Mouse (Mus musculus) midbrain, embryonic 12.5 days (tissue): ENCODE results near the gene Fgfr2. TPM values are rescaled to one million over a fixed set of nuclear protein-coding genes. Genes with fewer than 3 reads are reported as not detected.

Experiments
- ATAC-seq: fragments of 200-750 bp; cut with Nextera tagmentation; 2 replicates; pipeline ENCODE4 v1.8.0; 2017; ENCODE audit warnings: low read depth, moderate TSS enrichment, moderate library complexity; ENCODE audit not compliant: low FRiP score
- H3K27ac ChIP-seq: fragments of 300-500 bp; sonication (generic); replicated peaks from 2 replicates; pipeline ENCODE4 v1.5.1; 2016; ENCODE audit warnings: mild to moderate bottlenecking
- H3K27me3 ChIP-seq: fragments of 300-500 bp; sonication (generic); 2 replicates; pipeline ENCODE4 v1.6.1; 2016; ENCODE audit warnings: mild to moderate bottlenecking
- H3K36me3 ChIP-seq: fragments of 300-500 bp; sonication (generic); 2 replicates; pipeline ENCODE4 v1.6.1; 2016
- H3K4me1 ChIP-seq: fragments of 300-500 bp; sonication (generic); 2 replicates; pipeline ENCODE4 v1.6.1; 2016
- H3K4me2 ChIP-seq: fragments of 300-500 bp; sonication (generic); replicated peaks from 2 replicates; pipeline ENCODE4 v1.6.1; 2016; ENCODE audit warnings: mild to moderate bottlenecking, moderate library complexity
- H3K4me3 ChIP-seq: fragments of 300-500 bp; sonication (generic); 2 replicates; pipeline ENCODE4 v1.5.1; 2016; ENCODE audit warnings: mild to moderate bottlenecking
- H3K9ac ChIP-seq: fragments of 300-500 bp; sonication (generic); replicated peaks from 2 replicates; pipeline ENCODE4 v1.6.1; 2016; ENCODE audit warnings: mild to moderate bottlenecking, moderate library complexity
- H3K9me3 ChIP-seq: fragments of 300-500 bp; sonication (generic); 2 replicates; pipeline ENCODE4 v1.6.1; 2016; ENCODE audit warnings: mild to moderate bottlenecking
- WGBS: fragments of 180-500 bp; shearing (Covaris S2); methylation state at CpG from one replicate; pipeline ENCODE4 v1.1.7; 2016; 5-methylcytosine and 5-hydroxymethylcytosine counted together
- polyA plus RNA-seq: library from polyadenylated mRNA; unstranded; fragments of >200 nt; fragmentation: Nextera tagmentation; extraction: Ambion mirVana; gene quantifications from 2 replicates; pipeline ENCODE4 v1.2.1, GENCODE M21; 2016

Gene Fgfr2
- polyA plus RNA-seq, 1 experiment from 2014 or later: 96.5 TPM

- peak overlapping the region; percentile 36 for H3K4me2 ChIP-seq
- 0 out of 2 replicates have a peak overlapping the region, but pooled peaks have one; percentile 4 for H3K9ac ChIP-seq
- H3K4me1 ChIP-seq: peaks cover 16% of the 10 kb centered on the region
- H3K27ac ChIP-seq: peak overlapping the region; percentile 57
- H3K4me3 ChIP-seq: no peak overlapping the region
- no peaks in the 10 kb centered on the region for H3K9me3 ChIP-seq
- peaks cover 88% of the 10 kb centered on the region for H3K27me3 ChIP-seq
- WGBS: 5% methylated on average over 12 of the region's 12 CpGs
- ATAC-seq: peak; percentile 96
- H3K36me3 ChIP-seq: no peaks in the 10 kb centered on the region
Observed at GRCm38 (mm10) chr7:131597779-131598482, 1525.2 kb downstream of the Fgfr2 start.

- WGBS: 88% methylated on average over 5 of the region's 5 CpGs
- Histone ChIP-seq H3K4me3 (no peak overlapping the region), H3K36me3 (no peaks in the 10 kb centered on the region), H3K27ac (no peak overlapping the region), H3K4me2 (no peak overlapping the region), H3K9ac (no peak overlapping the region), H3K9me3 (no peaks in the 10 kb centered on the region), H3K27me3 (peaks cover 22% of the 10 kb centered on the region), H3K4me1 (no peaks in the 10 kb centered on the region)
- ATAC-seq: no peak
Observed at GRCm38 (mm10) chr7:131585551-131585950, 1537.6 kb downstream of the Fgfr2 start.

GRCm38 (mm10) chr7:131582178-131582577 lies 1541.0 kb downstream of the Fgfr2 start:
- H3K4me2 ChIP-seq: no peak overlapping the region
- WGBS: 68% methylated on average over 9 of the region's 9 CpGs
- no peak for ATAC-seq
- H3K9me3 ChIP-seq: no peaks in the 10 kb centered on the region
- peaks cover 13% of the 10 kb centered on the region for H3K27me3 ChIP-seq
- H3K4me1 ChIP-seq: no peaks in the 10 kb centered on the region
- H3K9ac ChIP-seq: no peak overlapping the region
- no peak overlapping the region for H3K4me3 ChIP-seq
- no peaks in the 10 kb centered on the region for H3K36me3 ChIP-seq
- no peak overlapping the region for H3K27ac ChIP-seq

GRCm38 (mm10) chr7:131575246-131575645 lies 1547.9 kb downstream of the Fgfr2 start:
- Histone ChIP-seq H3K4me3 (no peak overlapping the region), H3K27me3 (no peaks in the 10 kb centered on the region), H3K9ac (no peak overlapping the region), H3K27ac (no peak overlapping the region), H3K4me2 (no peak overlapping the region), H3K9me3 (no peaks in the 10 kb centered on the region), H3K4me1 (no peaks in the 10 kb centered on the region), H3K36me3 (peaks cover 38% of the 10 kb centered on the region)
- WGBS: 79% methylated on average over 6 of the region's 6 CpGs
- ATAC-seq: no peak

- peaks cover 36% of the 10 kb centered on the region for H3K27me3 ChIP-seq
- H3K4me3 ChIP-seq: peak overlapping the region; percentile 80
- peaks cover 28% of the 10 kb centered on the region for H3K36me3 ChIP-seq
- peaks cover 29% of the 10 kb centered on the region for H3K4me1 ChIP-seq
- H3K9me3 ChIP-seq: no peaks in the 10 kb centered on the region
- H3K4me2 ChIP-seq: peak overlapping the region; percentile 76
- peak overlapping the region; percentile 80 for H3K9ac ChIP-seq
- H3K27ac ChIP-seq: peak overlapping the region; percentile 90
- peak; percentile 59 for ATAC-seq
- whole genome bisulfite sequencing: under 1% methylated on average over 14 of the region's 14 CpGs
Observed at GRCm38 (mm10) chr7:131560697-131561042, 1562.5 kb downstream of the Fgfr2 start.

- under 1% methylated on average over 45 of the region's 51 CpGs for WGBS
- Histone ChIP-seq H3K4me3 (peak within 1 kb of the TSS; percentile 80), H3K9me3 (no peaks in the 10 kb centered on the region), H3K9ac (peak within 1 kb of the TSS; percentile 80), H3K27me3 (peaks cover 41% of the 10 kb centered on the region), H3K4me2 (peak within 1 kb of the TSS; percentile 76), H3K36me3 (peaks cover 26% of the 10 kb centered on the region), H3K27ac (peak within 1 kb of the TSS; percentile 90), H3K4me1 (peaks cover 31% of the 10 kb centered on the region)
- peak; percentile 93 for ATAC-seq
Observed at GRCm38 (mm10) chr7:131559986-131560696, 1563.0 kb downstream of the Fgfr2 start, which contains the start of gene Bub3. Bub3 (plus strand) TSS chr7:131560222.

- H3K9ac ChIP-seq: no peak overlapping the region
- no peak overlapping the region for H3K4me2 ChIP-seq
- ATAC-seq: no peak
- H3K27me3 ChIP-seq: peaks cover 65% of the 10 kb centered on the region
- H3K4me1 ChIP-seq: peaks cover 32% of the 10 kb centered on the region
- no peak overlapping the region for H3K4me3 ChIP-seq
- H3K36me3 ChIP-seq: peaks cover 10% of the 10 kb centered on the region
- WGBS: 25% methylated on average over 2 of the region's 2 CpGs
- no peak overlapping the region for H3K27ac ChIP-seq
- H3K9me3 ChIP-seq: no peaks in the 10 kb centered on the region
Observed at GRCm38 (mm10) chr7:131557751-131558150, 1565.4 kb downstream of the Fgfr2 start.

GRCm38 (mm10) chr7:131556541-131557271 lies 1566.4 kb downstream of the Fgfr2 start:
- no peak overlapping the region for H3K9ac ChIP-seq
- peaks cover 25% of the 10 kb centered on the region for H3K4me1 ChIP-seq
- no peaks in the 10 kb centered on the region for H3K36me3 ChIP-seq
- no peak overlapping the region for H3K27ac ChIP-seq
- no peak overlapping the region for H3K4me2 ChIP-seq
- H3K27me3 ChIP-seq: peaks cover 75% of the 10 kb centered on the region
- under 1% methylated on average over 37 of the region's 37 CpGs for WGBS
- H3K4me3 ChIP-seq: 0 out of 2 replicates have a peak overlapping the region, but pooled peaks have one; percentile 4
- no peaks in the 10 kb centered on the region for H3K9me3 ChIP-seq
- no peak for ATAC-seq

- Histone ChIP-seq H3K4me2 (0 out of 2 replicates have a peak overlapping the region, but pooled peaks have one; percentile 26), H3K4me1 (peaks cover 23% of the 10 kb centered on the region), H3K9ac (no peak overlapping the region), H3K27me3 (peaks cover 81% of the 10 kb centered on the region), H3K9me3 (no peaks in the 10 kb centered on the region), H3K4me3 (peak overlapping the region; percentile 21; the same call in 1 of the 2 replicates), H3K27ac (no peak overlapping the region), H3K36me3 (no peaks in the 10 kb centered on the region)
- no peak for ATAC-seq
- under 1% methylated on average over 9 of the region's 9 CpGs for WGBS
Observed at GRCm38 (mm10) chr7:131556116-131556515, 1567.0 kb downstream of the Fgfr2 start.

- Histone ChIP-seq H3K27ac (no peak overlapping the region), H3K4me1 (peaks cover 20% of the 10 kb centered on the region), H3K36me3 (no peaks in the 10 kb centered on the region), H3K9me3 (no peaks in the 10 kb centered on the region), H3K27me3 (peaks cover 87% of the 10 kb centered on the region), H3K4me3 (peak overlapping the region; percentile 21), H3K4me2 (peak overlapping the region; percentile 26), H3K9ac (no peak overlapping the region)
- no peak for ATAC-seq
- WGBS: under 1% methylated on average over 67 of the region's 68 CpGs
Observed at GRCm38 (mm10) chr7:131555301-131556081, 1567.7 kb downstream of the Fgfr2 start.
